Mouse (Mus musculus) kidney, embryonic 16.5 days (tissue): ENCODE results near the gene Fam173b. TPM values are rescaled to one million over a fixed set of nuclear protein-coding genes. Genes with fewer than 3 reads are reported as not detected.

Experiments used
- ATAC-seq: fragments of 200-750 bp; cut with Nextera tagmentation; 2 replicates; pipeline ENCODE4 v1.8.0; 2017; ENCODE audit warnings: moderate TSS enrichment; ENCODE audit not compliant: low FRiP score, low TSS enrichment
- H3K27ac ChIP-seq: fragments of 300-500 bp; sonication (generic); 2 replicates; pipeline ENCODE4 v1.5.1; 2014; ENCODE audit warnings: low read length
- H3K27me3 ChIP-seq: fragments of 300-500 bp; sonication (generic); 2 replicates; pipeline ENCODE4 v1.6.1; 2014; ENCODE audit warnings: low read length, control low read depth, mixed read lengths; ENCODE audit not compliant: insufficient read depth
- H3K36me3 ChIP-seq: fragments of 300-500 bp; sonication (generic); 2 replicates; pipeline ENCODE4 v1.6.1; 2014; ENCODE audit warnings: low read length, control low read depth, mixed read lengths; ENCODE audit not compliant: insufficient read depth
- H3K4me1 ChIP-seq: fragments of 300-500 bp; sonication (generic); 2 replicates; pipeline ENCODE4 v1.6.1; 2014; ENCODE audit warnings: low read length, control low read depth, mixed read lengths; ENCODE audit not compliant: insufficient read depth
- H3K4me2 ChIP-seq: fragments of 300-500 bp; sonication (generic); replicated peaks from 2 replicates; pipeline ENCODE4 v1.6.1; 2014; ENCODE audit warnings: low read depth, low read length
- H3K4me3 ChIP-seq: fragments of 300-500 bp; sonication (generic); 2 replicates; pipeline ENCODE4 v1.5.1; 2014; ENCODE audit warnings: mild to moderate bottlenecking, low read length
- H3K9ac ChIP-seq: fragments of 300-500 bp; sonication (generic); replicated peaks from 2 replicates; pipeline ENCODE4 v1.6.1; 2014; ENCODE audit warnings: low read length
- H3K9me3 ChIP-seq: fragments of 300-500 bp; sonication (generic); 2 replicates; pipeline ENCODE4 v1.6.1; 2016; ENCODE audit warnings: low read length, control low read depth
- WGBS: fragments of 180-500 bp; shearing (Covaris S2); extraction: QIAGEN DNeasy Blood & Tissue Kit; methylation state at CpG from one replicate; pipeline ENCODE4 v1.1.7; 2014; 5-methylcytosine and 5-hydroxymethylcytosine counted together
- polyA plus RNA-seq: library from polyadenylated mRNA; unstranded; fragments of >200 nt; fragmentation: Nextera tagmentation; extraction: Ambion mirVana; gene quantifications from 2 replicates; pipeline ENCODE4 v1.2.1, GENCODE M21; 2015

Gene Fam173b
- polyA plus RNA-seq, 1 experiment from 2014 or later, result 14.2 TPM

DNA sequence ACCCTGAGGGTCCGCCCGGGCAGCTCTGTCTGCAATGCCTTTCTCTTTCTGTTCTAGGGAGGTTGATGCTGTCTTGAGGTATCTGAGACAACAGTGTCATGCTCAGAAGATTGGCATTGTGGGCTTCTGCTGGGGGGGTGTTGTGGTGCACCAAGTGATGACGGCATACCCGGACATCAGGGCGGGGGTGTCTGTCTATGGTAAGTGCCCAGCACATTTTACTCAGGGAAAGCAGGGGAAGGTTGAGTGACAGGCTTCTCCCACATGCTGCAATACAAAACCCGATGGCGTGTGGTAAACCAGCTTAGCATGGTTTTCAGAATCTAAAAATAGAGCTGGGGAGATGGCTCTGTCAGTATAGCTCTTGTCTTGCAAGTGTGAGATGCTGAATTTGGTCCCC lies 16.4 kb upstream of the Fam173b start:
- no peaks in the 10 kb centered on the region for H3K27me3 ChIP-seq
- 75% methylated on average over 7 of the region's 7 CpGs for WGBS

DNA sequence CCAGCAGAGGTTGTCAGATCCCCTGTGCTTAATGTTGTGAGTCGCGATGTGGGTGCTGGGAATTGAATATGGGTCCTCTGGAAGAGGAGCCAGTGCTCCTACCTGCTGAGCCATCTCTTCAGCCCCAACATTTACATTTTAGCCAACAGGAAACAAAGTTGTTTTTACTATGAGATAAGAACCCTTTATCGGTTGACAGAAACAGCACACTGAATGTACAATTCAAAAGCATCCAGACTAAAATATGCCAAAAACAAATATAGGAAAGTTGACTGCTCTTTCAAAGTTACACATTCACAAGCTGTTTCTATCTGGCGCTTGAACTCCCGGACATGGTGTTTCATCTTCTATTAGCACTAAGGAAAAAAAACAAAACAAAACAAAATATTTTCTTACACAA lies 15.6 kb upstream of the Fam173b start:
- WGBS, result 77% methylated on average over 5 of the region's 5 CpGs
- Histone ChIP-seq H3K4me2 (no peak overlapping the region), H3K36me3 (peaks cover 20% of the 10 kb centered on the region), H3K27me3 (no peaks in the 10 kb centered on the region), H3K4me1 (0 out of 2 replicates have a peak, but pooled peaks cover 3% of the 10 kb centered on the region), H3K9ac (no peak overlapping the region), H3K9me3 (no peaks in the 10 kb centered on the region), H3K4me3 (no peak overlapping the region), H3K27ac (no peak overlapping the region)
- no peak for ATAC-seq

More for the DNA sequence above, 16.4 kb upstream of the Fam173b start:
- ATAC-seq, result no peak
- Histone ChIP-seq H3K36me3 (peaks cover 11% of the 10 kb centered on the region), H3K4me1 (0 out of 2 replicates have a peak, but pooled peaks cover 3% of the 10 kb centered on the region), H3K9ac (no peak overlapping the region), H3K4me3 (no peak overlapping the region), H3K27ac (no peak overlapping the region), H3K4me2 (no peak overlapping the region), H3K9me3 (no peaks in the 10 kb centered on the region)

DNA sequence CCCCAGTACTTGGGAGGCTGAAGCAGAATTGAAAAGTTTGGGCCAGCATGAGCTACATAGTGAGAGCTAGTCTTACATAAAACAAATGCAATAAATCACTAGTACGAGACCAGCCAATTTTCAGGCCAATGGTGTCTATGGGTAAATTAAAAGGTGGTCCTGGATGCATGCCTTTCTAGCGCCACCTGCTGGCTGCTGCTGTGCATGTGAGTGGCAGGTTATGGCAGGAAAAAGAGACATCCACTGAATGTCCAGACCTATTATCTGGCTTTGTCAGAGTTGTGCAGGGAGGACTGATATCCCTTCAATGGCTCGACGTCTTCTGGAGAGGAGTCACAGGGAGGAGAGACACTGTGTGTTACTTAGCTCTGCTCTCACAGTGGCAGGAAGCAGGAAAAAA lies 15.1 kb upstream of the Fam173b start:
- 5% methylated on average over 4 of the region's 4 CpGs for WGBS
- ATAC-seq, result peak; percentile 49; the same call in 1 of the 2 replicates
- H3K9ac ChIP-seq, result no peak overlapping the region
- no peak overlapping the region for H3K27ac ChIP-seq
- no peak overlapping the region for H3K4me2 ChIP-seq
- peaks cover 24% of the 10 kb centered on the region for H3K36me3 ChIP-seq
- 0 out of 2 replicates have a peak, but pooled peaks cover 3% of the 10 kb centered on the region for H3K4me1 ChIP-seq
- no peak overlapping the region for H3K4me3 ChIP-seq
- no peaks in the 10 kb centered on the region for H3K27me3 ChIP-seq
- H3K9me3 ChIP-seq, result no peaks in the 10 kb centered on the region

DNA sequence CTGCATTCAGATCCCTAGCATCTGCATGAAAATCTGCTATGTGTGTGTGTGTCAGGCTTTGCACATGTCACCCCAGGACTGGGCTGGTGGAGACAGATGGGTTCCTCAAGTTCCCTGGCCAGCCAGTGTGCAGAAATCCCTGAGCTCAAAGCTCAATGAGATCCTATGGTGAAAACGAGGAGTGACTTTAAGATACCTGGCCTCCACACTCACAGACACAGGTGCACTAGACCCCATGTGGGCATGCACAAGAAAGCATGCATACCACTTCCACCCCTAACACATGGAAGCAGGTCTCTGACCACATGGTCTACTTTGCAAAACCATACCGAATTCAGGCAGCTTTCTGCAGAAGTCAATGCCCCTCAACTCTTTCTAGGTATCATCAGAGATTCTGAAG lies 13.9 kb upstream of the Fam173b start:
- H3K4me1 ChIP-seq, result 0 out of 2 replicates have a peak, but pooled peaks cover 3% of the 10 kb centered on the region
- no peak overlapping the region for H3K9ac ChIP-seq
- H3K4me3 ChIP-seq, result no peak overlapping the region
- H3K36me3 ChIP-seq, result peaks cover 37% of the 10 kb centered on the region
- H3K27me3 ChIP-seq, result no peaks in the 10 kb centered on the region
- no peak overlapping the region for H3K27ac ChIP-seq
- 70% methylated on average over 2 of the region's 2 CpGs for WGBS
- no peaks in the 10 kb centered on the region for H3K9me3 ChIP-seq
- H3K4me2 ChIP-seq, result no peak overlapping the region
- no peak for ATAC-seq

DNA sequence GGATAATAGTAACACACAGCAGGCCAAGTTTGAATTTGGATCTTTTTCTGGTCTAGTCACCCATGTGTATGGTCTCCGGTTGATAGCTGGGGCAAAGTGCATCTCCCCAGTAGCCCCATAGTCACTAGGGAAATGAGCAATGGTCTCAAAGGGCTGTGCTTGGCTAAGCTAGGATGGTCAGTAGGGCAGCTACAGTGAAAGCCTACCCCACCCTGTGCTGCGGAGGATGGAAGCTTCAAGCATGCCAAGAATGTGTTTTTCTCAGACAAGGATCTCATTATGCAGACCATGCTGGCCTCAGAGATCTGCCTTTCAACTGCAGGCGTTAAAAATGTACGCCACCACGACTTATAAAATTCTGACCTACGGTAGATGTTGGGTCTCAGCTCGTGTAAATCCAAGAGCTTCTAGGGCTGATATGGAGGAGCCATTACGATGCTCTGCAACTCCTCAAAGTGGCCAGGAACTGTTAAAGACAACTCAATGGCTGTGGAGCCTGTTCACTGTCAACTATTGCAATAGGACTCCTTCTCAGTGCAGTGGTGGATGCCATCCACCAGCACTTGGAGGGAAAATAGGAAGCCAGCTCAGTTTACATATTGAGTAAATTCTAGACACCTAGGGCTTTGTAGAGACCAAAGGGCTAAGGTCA lies 12.5 kb upstream of the Fam173b start:
- H3K27me3 ChIP-seq, result no peaks in the 10 kb centered on the region
- H3K4me1 ChIP-seq, result 0 out of 2 replicates have a peak, but pooled peaks cover 3% of the 10 kb centered on the region
- no peaks in the 10 kb centered on the region for H3K9me3 ChIP-seq
- ATAC-seq, result peak; percentile 58
- H3K27ac ChIP-seq, result no peak overlapping the region
- peaks cover 50% of the 10 kb centered on the region for H3K36me3 ChIP-seq
- 58% methylated on average over 8 of the region's 8 CpGs for WGBS
- no peak overlapping the region for H3K4me2 ChIP-seq
- H3K9ac ChIP-seq, result no peak overlapping the region
- no peak overlapping the region for H3K4me3 ChIP-seq

DNA sequence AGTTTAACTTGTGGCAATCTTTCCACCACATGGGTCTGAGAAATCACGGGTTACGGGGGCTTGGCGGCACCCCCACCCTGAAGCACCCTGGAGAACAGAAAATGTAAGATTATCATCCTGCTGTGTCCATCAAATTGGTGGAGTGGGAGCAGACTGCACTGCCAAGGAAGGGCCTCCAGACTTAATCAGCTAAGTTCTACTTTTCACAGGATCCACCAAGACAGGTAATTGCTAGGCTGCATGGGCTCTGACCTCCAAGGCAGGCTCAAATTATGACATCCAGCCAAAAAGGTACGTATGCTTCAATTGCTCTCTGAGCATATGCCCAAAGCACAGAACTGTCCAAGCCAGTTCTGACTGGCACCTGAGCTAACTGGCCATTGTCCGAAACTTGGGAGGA lies 11.5 kb upstream of the Fam173b start:
- Histone ChIP-seq H3K9ac (no peak overlapping the region), H3K9me3 (no peaks in the 10 kb centered on the region)
- no peak for ATAC-seq

DNA sequence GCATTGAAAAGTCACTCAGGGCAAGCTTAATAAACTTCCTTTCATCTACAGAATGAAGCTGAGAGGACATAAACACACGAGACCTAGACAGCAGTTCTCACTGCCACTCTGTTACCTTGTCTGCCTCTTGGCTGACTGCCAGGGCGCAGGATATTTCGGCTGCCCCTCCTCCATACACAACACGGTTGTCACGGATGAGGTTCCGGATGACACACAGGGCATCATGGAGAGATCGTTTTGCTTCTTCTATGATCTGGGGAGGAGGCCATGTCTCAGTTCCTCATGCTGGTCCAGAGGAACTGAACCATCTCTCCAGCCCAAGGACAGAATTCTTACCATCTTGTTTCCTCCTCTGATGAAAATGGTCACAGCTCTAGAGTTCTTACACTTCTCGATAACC lies 9.1 kb upstream of the Fam173b start:
- no peak overlapping the region for H3K4me3 ChIP-seq

More for the DNA sequence above, 11.5 kb upstream of the Fam173b start:
- H3K36me3 ChIP-seq, result peaks cover 60% of the 10 kb centered on the region
- 90% methylated on average over 5 of the region's 5 CpGs for WGBS
- no peaks in the 10 kb centered on the region for H3K27me3 ChIP-seq
- H3K4me1 ChIP-seq, result 0 out of 2 replicates have a peak, but pooled peaks cover 3% of the 10 kb centered on the region
- no peak overlapping the region for H3K27ac ChIP-seq
- H3K4me2 ChIP-seq, result no peak overlapping the region
- no peak overlapping the region for H3K4me3 ChIP-seq

DNA sequence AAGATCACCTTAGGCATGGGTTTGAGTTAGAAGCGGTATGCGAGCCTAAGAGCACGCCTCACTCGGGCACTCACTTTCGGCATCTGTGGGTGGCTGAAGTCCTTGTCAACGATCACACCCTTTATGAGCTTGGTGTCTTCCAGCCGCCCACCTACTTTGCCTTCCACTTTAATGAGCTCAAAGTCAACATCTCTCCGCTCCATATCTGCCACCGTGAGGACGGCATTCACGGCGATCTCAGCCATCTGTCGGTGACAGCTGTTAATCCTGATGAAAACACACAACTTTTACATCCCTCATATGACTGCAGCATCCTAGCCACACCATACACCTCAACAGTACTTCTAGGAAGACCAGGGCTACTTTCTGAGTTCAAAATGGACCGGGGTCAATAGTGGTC lies 7.4 kb upstream of the Fam173b start:
- Histone ChIP-seq H3K9me3 (no peaks in the 10 kb centered on the region), H3K4me3 (no peak overlapping the region), H3K36me3 (peaks cover 79% of the 10 kb centered on the region), H3K4me2 (no peak overlapping the region), H3K9ac (no peak overlapping the region), H3K27me3 (no peaks in the 10 kb centered on the region), H3K4me1 (peaks cover 5% of the 10 kb centered on the region; the same call in 1 of the 2 replicates), H3K27ac (no peak overlapping the region)
- ATAC-seq, result no peak
- WGBS, result 86% methylated on average over 14 of the region's 14 CpGs

More for the DNA sequence above, 9.1 kb upstream of the Fam173b start:
- 84% methylated on average over 8 of the region's 8 CpGs for WGBS
- 0 out of 2 replicates have a peak, but pooled peaks cover 3% of the 10 kb centered on the region for H3K4me1 ChIP-seq
- no peaks in the 10 kb centered on the region for H3K9me3 ChIP-seq
- H3K27ac ChIP-seq, result no peak overlapping the region
- peaks cover 80% of the 10 kb centered on the region for H3K36me3 ChIP-seq
- H3K27me3 ChIP-seq, result no peaks in the 10 kb centered on the region
- no peak overlapping the region for H3K9ac ChIP-seq
- no peak for ATAC-seq
- H3K4me2 ChIP-seq, result no peak overlapping the region

DNA sequence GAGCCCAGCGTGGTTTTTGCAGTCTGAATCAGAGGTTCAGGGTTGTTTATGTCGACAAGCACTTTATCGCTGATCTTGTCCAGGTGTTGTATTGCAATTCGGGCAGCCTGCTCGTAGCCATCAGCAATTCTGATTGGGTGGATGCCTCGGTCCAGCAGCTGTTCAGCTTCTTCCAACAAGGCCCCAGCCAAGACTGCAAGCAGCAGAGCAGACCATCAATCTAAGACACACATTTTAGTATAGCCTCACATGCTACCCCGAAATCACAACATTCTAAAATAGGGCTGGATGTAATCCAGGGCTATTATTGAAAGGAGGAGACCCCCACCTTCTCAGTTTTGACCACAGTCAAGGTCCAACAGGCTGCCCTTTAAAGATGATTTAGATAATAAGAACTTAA lies 6.0 kb upstream of the Fam173b start:
- Histone ChIP-seq H3K9me3 (no peaks in the 10 kb centered on the region), H3K27me3 (no peaks in the 10 kb centered on the region), H3K4me3 (no peak overlapping the region), H3K9ac (no peak overlapping the region), H3K36me3 (peaks cover 67% of the 10 kb centered on the region), H3K4me2 (no peak overlapping the region), H3K27ac (no peak overlapping the region), H3K4me1 (peaks cover 13% of the 10 kb centered on the region)
- 55% methylated on average over 7 of the region's 7 CpGs for WGBS
- ATAC-seq, result peak; percentile 83

DNA sequence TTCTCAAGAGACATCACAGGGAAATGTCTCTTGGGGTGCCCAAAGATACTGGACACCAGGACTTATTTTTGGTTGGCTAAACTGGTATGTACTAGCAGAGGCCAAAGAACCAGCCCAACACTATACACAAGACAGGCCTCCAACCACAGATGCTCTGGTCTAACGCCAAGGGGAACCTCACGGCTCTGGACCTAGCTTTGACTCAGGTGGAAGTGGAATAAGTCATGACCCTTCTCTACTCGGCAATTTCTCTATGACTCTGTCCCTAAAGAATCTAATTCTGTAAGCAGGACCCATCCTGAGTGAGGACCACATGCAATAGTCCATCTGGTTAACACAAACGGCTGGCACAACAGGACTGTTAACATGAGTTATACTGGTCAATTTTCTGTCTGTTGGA lies 1.8 kb upstream of the Fam173b start:
- Histone ChIP-seq H3K9ac (0 out of 2 replicates have a peak overlapping the region, but pooled peaks have one; percentile 32), H3K4me3 (peak overlapping the region; percentile 67), H3K4me2 (peak overlapping the region; percentile 95), H3K9me3 (no peaks in the 10 kb centered on the region), H3K36me3 (peaks cover 25% of the 10 kb centered on the region), H3K27me3 (no peaks in the 10 kb centered on the region), H3K27ac (no peak overlapping the region), H3K4me1 (peaks cover 19% of the 10 kb centered on the region)
- no peak for ATAC-seq
- WGBS, result 61% methylated on average over 4 of the region's 4 CpGs
